Mouse (Mus musculus): ENCODE measurements at regions not wholly inside any gene's neighbourhood (a gene's known extent, or its start where the extent isn't known, plus 50 kb on each side); places are given as distances from the start of the nearest gene placed in this dataset.

DNA sequence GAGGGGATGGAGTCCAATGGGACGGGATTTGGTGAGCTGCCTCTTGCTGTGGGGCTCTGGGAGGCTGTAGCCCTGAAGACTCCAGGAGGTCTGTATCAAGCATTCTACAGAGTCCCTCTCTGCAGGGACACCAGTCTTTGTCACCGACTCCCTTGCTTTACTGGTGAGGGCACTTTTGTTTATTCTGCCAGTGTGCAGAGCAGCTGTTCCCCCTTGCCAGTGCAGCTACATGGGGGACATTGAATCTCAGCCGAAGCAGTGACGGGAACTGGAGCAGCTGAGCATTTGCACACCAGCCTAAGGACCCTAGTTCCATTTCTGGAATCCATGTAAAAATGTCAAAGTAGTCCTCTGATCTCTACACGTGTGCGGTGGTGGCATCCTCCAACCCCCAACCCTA lies 75.1 kb upstream of the Fam174b start:
- no peak for TF ChIP-seq POLR2A (IDR thresholded peaks at IDR 0.05; ENCODE audit: low read depth, low read length)
- no peak for TF ChIP-seq CTCF (IDR thresholded peaks at IDR 0.05; ENCODE audit: borderline replicate concordance, insufficient read depth, low read length)
